Mouse (Mus musculus) cerebellum, adult 2 months (tissue): ENCODE measurements at regions not wholly inside any gene's neighbourhood (a gene's known extent, or its start where the extent isn't known, plus 50 kb on each side); places are given as distances from the start of the nearest gene placed in this dataset.

ENCODE experiments used
- DNase-seq, 2 experiments: peaks; one replicate each; pipeline ENCODE4 v3.0.0; 2021
- H3K27ac ChIP-seq: fragments of 200-500 bp; 2 replicates; pipeline ENCODE4 v1.5.1; 2012; ENCODE audit warnings: low read length, control low read depth, inconsistent platforms; ENCODE audit not compliant: insufficient read depth
- H3K27me3 ChIP-seq: fragments of 200-500 bp; 2 replicates; pipeline ENCODE4 v1.6.1; 2012; ENCODE audit warnings: inconsistent platforms, mild to moderate bottlenecking, low read length, moderate library complexity; ENCODE audit not compliant: control insufficient read depth, insufficient read depth
- H3K4me1 ChIP-seq: fragments of 200-500 bp; 2 replicates; pipeline ENCODE4 v1.6.1; 2011; ENCODE audit warnings: low read length; ENCODE audit not compliant: control insufficient read depth, insufficient read depth
- H3K4me3 ChIP-seq: fragments of 200-500 bp; replicated peaks from 2 replicates; pipeline ENCODE3; 2011; ENCODE audit warnings: mild to moderate bottlenecking, low read depth, low read length, control low read depth; ENCODE audit not compliant: insufficient read depth
- CTCF ChIP-seq: fragments of 200-500 bp; IDR thresholded peaks from 2 replicates; pipeline ENCODE4 v1.5.1; 2011; ENCODE audit warnings: low read depth, mild to moderate bottlenecking, control low read depth, low read length, moderate library complexity, borderline replicate concordance; ENCODE audit not compliant: insufficient read depth
- POLR2A ChIP-seq: fragments of 200-500 bp; IDR thresholded peaks from 2 replicates; pipeline ENCODE4 v1.6.1; 2011; ENCODE audit warnings: low read length, control low read depth, borderline replicate concordance; ENCODE audit not compliant: insufficient read depth
- WGBS: fragments of 180-500 bp; shearing (Covaris S2); methylation state at CpG from one replicate; pipeline ENCODE4 v1.1.7; 2018; 5-methylcytosine and 5-hydroxymethylcytosine counted together

DNA sequence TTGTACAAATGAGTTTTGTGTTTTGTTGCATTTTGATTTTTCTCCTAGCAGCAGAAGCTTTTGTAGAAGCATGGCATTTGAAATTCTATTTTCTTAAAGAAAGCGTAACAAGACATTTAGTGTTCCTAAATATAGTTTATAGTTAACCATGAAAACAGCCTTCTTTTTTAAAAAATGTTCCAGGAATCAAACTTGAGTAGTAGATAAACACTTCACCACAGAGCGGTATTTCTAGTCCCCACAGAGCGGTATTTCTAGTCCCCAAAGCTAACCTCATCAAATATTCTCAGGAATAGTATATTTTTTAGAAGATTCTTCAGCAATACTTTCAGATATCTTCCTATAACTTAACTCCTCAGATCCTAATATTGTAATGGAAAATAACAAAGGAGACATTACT lies 2146.6 kb downstream of the 9330182O14Rik start:
- DNase-seq: no peak
- TF ChIP-seq POLR2A: no peak
- no peak for TF ChIP-seq CTCF
- 97% methylated on average over 3 of the region's 3 CpGs for WGBS
- H3K27ac ChIP-seq: no peak overlapping the region
- H3K4me3 ChIP-seq: no peak overlapping the region
- H3K4me1 ChIP-seq: no peaks in the 10 kb centered on the region
- H3K27me3 ChIP-seq: no peaks in the 10 kb centered on the region

DNA sequence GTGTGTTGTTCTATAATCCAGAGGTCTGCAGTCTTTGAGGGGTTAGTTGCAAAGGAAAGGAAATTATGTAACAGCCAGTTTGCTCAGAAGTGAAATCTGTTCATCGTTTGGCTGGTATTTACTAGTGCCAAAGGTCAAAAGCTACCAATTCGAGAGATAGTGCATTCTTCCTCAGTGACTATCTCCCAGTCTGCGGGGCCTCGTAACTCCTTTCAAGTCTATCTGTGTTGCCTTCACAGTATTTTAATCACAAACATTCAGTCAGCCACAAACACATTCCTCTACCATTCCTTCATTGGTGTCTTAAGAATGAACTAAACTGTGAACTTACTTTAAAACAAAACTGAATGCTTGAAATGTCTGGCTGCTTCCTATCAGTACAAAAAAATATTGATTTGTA lies 2162.2 kb downstream of the 9330182O14Rik start:
- Histone ChIP-seq H3K27me3 (no peaks in the 10 kb centered on the region), H3K4me3 (no peak overlapping the region), H3K27ac (no peak overlapping the region), H3K4me1 (no peaks in the 10 kb centered on the region)
- WGBS: 69% methylated on average over 4 of the region's 4 CpGs
- DNase-seq: no peak
- TF ChIP-seq POLR2A (no peak), CTCF (no peak)

DNA sequence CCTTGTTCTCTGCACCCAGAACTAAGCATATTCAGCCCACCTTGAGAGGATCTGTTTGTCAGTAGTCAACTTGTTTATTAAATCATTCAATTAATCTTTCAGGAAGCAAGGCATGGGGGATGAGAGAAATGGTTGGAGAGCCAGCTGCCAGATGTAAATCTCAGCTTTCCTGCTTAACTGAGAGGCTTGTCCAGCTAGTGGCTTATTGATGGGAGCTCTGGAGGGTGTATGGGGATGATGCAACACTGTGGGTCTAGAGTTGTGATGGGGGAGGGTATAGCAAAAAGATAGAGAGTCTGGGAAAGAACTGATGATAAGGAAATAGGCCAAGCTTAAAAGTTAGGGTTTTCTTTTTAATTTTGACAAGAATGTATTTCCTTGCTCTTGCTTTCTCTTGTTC lies 2163.3 kb downstream of the 9330182O14Rik start:
- H3K27me3 ChIP-seq: no peaks in the 10 kb centered on the region
- TF ChIP-seq POLR2A (no peak), CTCF (no peak)
- no peak overlapping the region for H3K27ac ChIP-seq
- no peak for DNase-seq
- no peaks in the 10 kb centered on the region for H3K4me1 ChIP-seq
- H3K4me3 ChIP-seq: no peak overlapping the region

DNA sequence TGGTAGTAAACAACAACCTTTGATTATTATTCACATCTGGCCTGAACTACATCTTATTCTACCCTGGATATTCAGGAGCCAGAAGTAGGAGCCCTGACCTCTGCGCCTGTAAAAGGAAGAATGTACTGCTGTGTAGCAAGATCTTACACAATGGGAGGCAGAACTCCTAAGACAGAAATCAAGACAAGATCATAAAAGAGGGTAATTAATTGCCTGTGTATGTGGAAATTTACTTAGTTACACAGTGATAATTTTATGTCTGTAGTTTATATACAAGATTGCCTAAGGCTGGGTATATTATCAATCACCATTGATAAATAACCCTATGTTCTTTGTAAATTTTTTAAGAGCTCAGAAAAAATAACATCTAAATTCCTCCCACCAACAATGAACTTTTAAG lies 2167.8 kb downstream of the 9330182O14Rik start:
- no peak for DNase-seq
- Histone ChIP-seq H3K4me3 (no peak overlapping the region), H3K4me1 (no peaks in the 10 kb centered on the region), H3K27me3 (no peaks in the 10 kb centered on the region), H3K27ac (no peak overlapping the region)
- WGBS: 96% methylated on average over 1 of the region's 1 CpGs
- TF ChIP-seq POLR2A: no peak
- no peak for TF ChIP-seq CTCF

DNA sequence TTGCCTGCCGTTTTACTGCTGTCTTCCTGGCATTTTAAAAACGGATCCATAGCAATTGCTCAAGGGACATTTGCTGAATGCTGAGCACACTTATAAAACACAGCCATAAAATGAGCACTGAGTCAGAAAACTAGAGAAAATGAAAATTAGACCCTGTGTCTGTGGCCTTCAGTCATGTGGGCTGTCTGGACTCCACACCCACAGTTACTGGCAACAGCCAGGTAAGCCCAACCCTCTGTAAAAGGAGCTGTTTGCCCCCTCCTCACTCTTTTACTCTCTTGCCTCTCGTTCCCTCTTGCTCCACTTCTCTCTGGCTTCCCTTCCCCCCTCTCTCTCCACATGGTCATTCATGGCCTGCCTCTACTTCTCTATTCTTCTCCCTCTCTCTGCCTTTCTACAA lies 2169.9 kb downstream of the 9330182O14Rik start:
- no peak overlapping the region for H3K27ac ChIP-seq
- no peaks in the 10 kb centered on the region; the same call in 1 of the 2 replicates for H3K4me1 ChIP-seq
- H3K4me3 ChIP-seq: no peak overlapping the region
- no peak for DNase-seq
- H3K27me3 ChIP-seq: no peaks in the 10 kb centered on the region
- 84% methylated on average over 3 of the region's 3 CpGs for WGBS
- TF ChIP-seq POLR2A: no peak
- TF ChIP-seq CTCF: no peak

DNA sequence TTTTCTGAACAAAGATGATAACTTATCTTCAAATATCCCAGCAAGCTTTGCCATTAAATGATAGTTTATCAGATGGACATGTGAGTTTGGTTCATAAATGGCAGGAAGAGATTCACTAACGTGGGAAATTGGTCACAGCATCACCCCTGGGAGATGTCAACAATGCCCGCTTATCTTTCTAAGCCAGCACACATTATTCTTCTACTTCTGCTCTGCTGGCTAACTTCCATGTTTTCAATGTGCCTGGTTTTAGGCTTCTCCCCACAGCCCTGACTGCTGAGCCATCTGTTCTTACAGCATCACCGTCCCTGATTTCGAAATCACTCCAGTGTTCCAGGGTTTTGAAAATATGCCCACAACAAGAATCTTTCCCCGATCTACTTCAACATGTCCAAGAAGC lies 2175.4 kb downstream of the 9330182O14Rik start:
- 6% methylated on average over 5 of the region's 5 CpGs for WGBS
- H3K27ac ChIP-seq: no peak overlapping the region
- DNase-seq: peak; percentile 64 to 93
- peaks cover 5% of the 10 kb centered on the region; the same call in 1 of the 2 replicates for H3K4me1 ChIP-seq
- no peak overlapping the region for H3K4me3 ChIP-seq
- H3K27me3 ChIP-seq: no peaks in the 10 kb centered on the region
- TF ChIP-seq CTCF: no peak
- no peak for TF ChIP-seq POLR2A

DNA sequence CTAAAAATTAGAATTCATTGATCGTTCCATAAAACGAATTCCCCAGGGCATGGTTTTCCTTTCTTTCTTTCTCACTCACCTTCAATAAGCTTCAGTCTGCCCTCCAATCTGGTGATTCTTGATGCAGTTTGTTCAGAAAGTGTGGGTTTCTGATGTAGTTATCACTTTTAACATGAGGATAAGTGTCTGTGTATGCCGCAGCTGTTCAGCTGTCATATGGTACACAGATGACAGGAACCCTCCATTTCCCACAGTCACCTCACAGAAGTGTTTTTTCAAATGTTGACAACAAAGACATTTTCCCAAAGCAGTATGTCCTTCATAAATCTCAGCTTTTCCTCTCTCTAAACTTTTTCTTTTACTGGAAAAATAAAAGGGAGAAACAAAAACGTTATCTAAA lies 2177.0 kb downstream of the 9330182O14Rik start:
- Histone ChIP-seq H3K4me1 (peaks cover 5% of the 10 kb centered on the region; the same call in 1 of the 2 replicates), H3K27ac (no peak overlapping the region), H3K4me3 (no peak overlapping the region), H3K27me3 (no peaks in the 10 kb centered on the region)
- WGBS: 79% methylated on average over 4 of the region's 4 CpGs
- TF ChIP-seq POLR2A (no peak), CTCF (no peak)
- no peak for DNase-seq

DNA sequence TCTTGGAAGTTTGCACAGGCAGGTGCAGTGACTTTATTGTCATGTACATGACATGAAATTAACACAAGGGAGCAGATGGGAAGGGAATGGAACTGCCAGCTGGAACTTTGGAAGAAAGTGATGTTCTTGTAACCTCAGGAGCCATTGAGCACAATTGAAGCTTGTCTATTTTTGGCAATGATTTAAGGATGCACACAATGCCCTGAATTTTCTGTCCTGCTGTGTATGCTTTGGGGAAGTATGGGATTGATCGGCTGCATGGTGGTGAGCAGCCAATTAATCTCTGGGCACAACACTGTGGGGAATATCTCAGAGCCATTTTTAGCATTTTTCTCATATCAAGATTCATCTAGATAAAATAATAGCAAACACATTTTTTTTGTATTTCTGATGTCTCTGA lies 2186.2 kb downstream of the 9330182O14Rik start:
- DNase-seq: no peak
- no peaks in the 10 kb centered on the region; the same call in 1 of the 2 replicates for H3K4me1 ChIP-seq
- no peaks in the 10 kb centered on the region for H3K27me3 ChIP-seq
- WGBS: 27% methylated on average over 1 of the region's 1 CpGs
- H3K4me3 ChIP-seq: no peak overlapping the region
- TF ChIP-seq CTCF: no peak
- no peak for TF ChIP-seq POLR2A
- no peak overlapping the region for H3K27ac ChIP-seq
